Mouse (Mus musculus) cerebellum, adult (tissue): ENCODE results near the gene Prkn.
"Not testable (repeated sequence)": the region's sequence is repeated elsewhere in the genome, so short reads cannot be mapped to it uniquely, and the experiment has no call there.

ENCODE experiments used
- ATAC-seq: cut with Nextera tagmentation; 2 replicates; pipeline ENCODE4 v1.9.2; 2017; ENCODE audit warnings: mild to moderate bottlenecking, moderate library complexity, mixed read lengths; ENCODE audit not compliant: insufficient number of reproducible peaks, low FRiP score, low TSS enrichment

Gene Prkn

GRCm38 (mm10) chr17:11947436-11947835 lies 1107.3 kb downstream of the Prkn start:
- no peak for ATAC-seq

GRCm38 (mm10) chr17:11949551-11950197 lies 1109.5 kb downstream of the Prkn start:
- ATAC-seq, result no peak

GRCm38 (mm10) chr17:11950198-11950594 lies 1110.0 kb downstream of the Prkn start:
- ATAC-seq, result no peak

GRCm38 (mm10) chr17:11955317-11955716 lies 1115.1 kb downstream of the Prkn start:
- no peak for ATAC-seq

- no peak for ATAC-seq
These were observed 1120.3 kb downstream of the Prkn start for GRCm38 (mm10) chr17:11960492-11960891.

- ATAC-seq, result no peak
These were observed 1122.6 kb downstream of the Prkn start for GRCm38 (mm10) chr17:11962808-11963207.

- no peak for ATAC-seq
These were observed 1130.0 kb downstream of the Prkn start for GRCm38 (mm10) chr17:11970160-11970559.

GRCm38 (mm10) chr17:11972550-11972949 lies 1132.4 kb downstream of the Prkn start:
- ATAC-seq, result peak; percentile 32; the same call in 1 of the 2 replicates

- ATAC-seq, result peak; percentile 50; the same call in 1 of the 2 replicates
These were observed 1133.0 kb downstream of the Prkn start for GRCm38 (mm10) chr17:11972969-11973787.

GRCm38 (mm10) chr17:11975062-11975607 lies 1135.0 kb downstream of the Prkn start:
- peak; percentile 52 for ATAC-seq

GRCm38 (mm10) chr17:11978260-11978821 lies 1138.2 kb downstream of the Prkn start:
- ATAC-seq, result no peak

GRCm38 (mm10) chr17:11981666-11982065 lies 1141.5 kb downstream of the Prkn start:
- no peak for ATAC-seq

- ATAC-seq, result no peak
These were observed 1148.1 kb downstream of the Prkn start for GRCm38 (mm10) chr17:11988110-11988837.

- ATAC-seq, result no peak
These were observed 1149.1 kb downstream of the Prkn start for GRCm38 (mm10) chr17:11989296-11989695.

- no peak for ATAC-seq
These were observed 1150.4 kb downstream of the Prkn start for GRCm38 (mm10) chr17:11990386-11991087.

- peak; percentile 77 for ATAC-seq
These were observed 1153.1 kb downstream of the Prkn start for GRCm38 (mm10) chr17:11993249-11993648.

GRCm38 (mm10) chr17:11994252-11994651 lies 1154.1 kb downstream of the Prkn start:
- ATAC-seq, result no peak

- ATAC-seq, result not testable (repeated sequence)
These were observed 1154.6 kb downstream of the Prkn start for GRCm38 (mm10) chr17:11994754-11995153.

GRCm38 (mm10) chr17:11995522-11995921 lies 1155.3 kb downstream of the Prkn start:
- no peak for ATAC-seq

- no peak for ATAC-seq
These were observed 1156.1 kb downstream of the Prkn start for GRCm38 (mm10) chr17:11996311-11996710.
